ENCODE assay signal across 8 mouse cellular contexts in the genomic region with DNA sequence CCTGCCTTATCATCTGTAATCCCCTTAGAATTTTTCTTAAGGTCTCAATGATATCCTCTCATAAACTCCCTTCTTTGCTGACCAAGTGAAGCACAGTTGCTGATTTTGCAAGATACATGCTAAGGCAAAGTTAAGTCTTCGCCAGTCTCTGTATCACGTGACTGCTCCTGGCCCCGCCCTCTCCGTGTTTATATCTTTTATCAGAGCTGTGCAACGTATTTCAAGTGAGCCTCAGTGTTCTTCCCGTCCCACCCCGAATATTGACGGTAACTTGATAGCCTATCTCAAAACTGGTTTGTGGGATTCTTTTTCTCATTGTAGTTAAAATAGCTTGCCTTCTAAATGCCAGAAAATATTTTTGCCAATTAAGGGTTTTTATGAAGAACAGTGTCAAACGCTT. TPM values are rescaled to one million over a fixed set of nuclear protein-coding genes. Genes with fewer than 3 reads are reported as not detected.
DNase-seq lines count a peak whose midpoint lies in the region; ATAC-seq lines count a peak whose summit lies in the region.

No protein-coding gene starts in this region.

- no peak for DNase-seq in frontal cortex, postnatal 10 days (ENCODE audit: low spot score in 2 of 2)
- DNase-seq in heart, embryonic 10.5 days (ENCODE audit: low spot score), result peak; percentile 48
- peak; percentile 69 for DNase-seq in lung, postnatal 25 days (ENCODE audit: low spot score)
- peak; percentile 29 to 30 for DNase-seq in thymus, postnatal 10 days (ENCODE audit: low spot score in 2 of 2)

- H3K27me3 ChIP-seq in heart, embryonic 10.5 days (ENCODE audit: insufficient read depth, poor library complexity, severe bottlenecking), result no peaks in the 10 kb centered on the region
- H3K27me3 ChIP-seq in kidney, embryonic 15.5 days, result no peaks in the 10 kb centered on the region

- 44% methylated on average over 9 of the region's 9 CpGs for WGBS in heart, embryonic 10.5 days
- 51% methylated on average over 9 of the region's 9 CpGs for WGBS in kidney, embryonic 15.5 days

- H3K27ac ChIP-seq in heart, embryonic 10.5 days, result peak overlapping the region; percentile 69
- peak overlapping the region; percentile 77 for H3K27ac ChIP-seq in kidney, embryonic 15.5 days

- peaks cover 16% of the 10 kb centered on the region; the same call in 1 of the 2 replicates for H3K4me1 ChIP-seq in heart, embryonic 10.5 days
- H3K4me1 ChIP-seq in kidney, embryonic 15.5 days, result peaks cover 28% of the 10 kb centered on the region

- no peaks in the 10 kb centered on the region for H3K36me3 ChIP-seq in heart, embryonic 10.5 days
- no peaks in the 10 kb centered on the region for H3K36me3 ChIP-seq in kidney, embryonic 15.5 days

- no peak overlapping the region for H3K9ac ChIP-seq in kidney, embryonic 15.5 days

- H3K4me2 ChIP-seq in kidney, embryonic 15.5 days, result peak overlapping the region; percentile 52

- no peaks in the 10 kb centered on the region for H3K9me3 ChIP-seq in heart, embryonic 10.5 days
- no peaks in the 10 kb centered on the region for H3K9me3 ChIP-seq in kidney, embryonic 15.5 days (replicated peaks)

- peak; percentile 45; the same call in 1 of the 2 replicates for ATAC-seq in frontal cortex, adult (ENCODE audit: low TSS enrichment)
- peak; percentile 77 for ATAC-seq in common myeloid progenitor, adult 5-6 weeks (replicated peaks; ENCODE audit: low read depth, poor library complexity, severe bottlenecking)
- ATAC-seq in kidney, embryonic 15.5 days (replicated peaks; ENCODE audit: low FRiP score), result 0 out of 2 replicates have a peak, but pooled peaks have one; percentile 52
- ATAC-seq in monocyte, adult 5-6 weeks (replicated peaks; ENCODE audit: insufficient number of reproducible peaks, low FRiP score, low TSS enrichment, poor library complexity, severe bottlenecking), result no peak

- H3K4me3 ChIP-seq in heart, embryonic 10.5 days, result peak overlapping the region; percentile 22; the same call in 1 of the 2 replicates
- peak overlapping the region; percentile 23 for H3K4me3 ChIP-seq in kidney, embryonic 15.5 days (replicated peaks)

RNA-seq across cellular contexts. Expression of a gene that starts 29.5 kb away (rescaled TPM):
- 14.6 and 22.1 TPM in 2 replicates for total RNA-seq in common myeloid progenitor, adult 5-6 weeks (2017)
- 25.2 and 27.9 TPM in 2 replicates for polyA plus RNA-seq in heart, embryonic 10.5 days (2016; fragmentation: Nextera tagmentation; extraction: Ambion mirVana)
- polyA plus RNA-seq in kidney, embryonic 15.5 days (2015; fragmentation: Nextera tagmentation; extraction: Ambion mirVana), result 30.5 and 34.4 TPM in 2 replicates
- total RNA-seq in monocyte, adult 5-6 weeks (2017), result 47.4 to 82.2 TPM (median 64.4 TPM) in 3 replicates

RNA-seq across cellular contexts. Expression of a gene that starts 30.3 kb away (rescaled TPM):
- 11.3 and 16.8 TPM in 2 replicates for total RNA-seq in common myeloid progenitor, adult 5-6 weeks (2017)
- 18.1 and 18.4 TPM in 2 replicates for polyA plus RNA-seq in heart, embryonic 10.5 days (2016; fragmentation: Nextera tagmentation; extraction: Ambion mirVana)
- polyA plus RNA-seq in kidney, embryonic 15.5 days (2015; fragmentation: Nextera tagmentation; extraction: Ambion mirVana), result 20.4 and 21.8 TPM in 2 replicates
- 9.7 to 18.5 TPM (median 15.8 TPM) in 3 replicates for total RNA-seq in monocyte, adult 5-6 weeks (2017)

RNA-seq across cellular contexts. Expression of a gene that starts 59.0 kb away (rescaled TPM):
- total RNA-seq in common myeloid progenitor, adult 5-6 weeks (2017), result 14.2 and 18.7 TPM in 2 replicates
- 8.5 and 8.9 TPM in 2 replicates for polyA plus RNA-seq in heart, embryonic 10.5 days (2016; fragmentation: Nextera tagmentation; extraction: Ambion mirVana)
- polyA plus RNA-seq in kidney, embryonic 15.5 days (2015; fragmentation: Nextera tagmentation; extraction: Ambion mirVana), result 12.9 and 13.7 TPM in 2 replicates
- 14.6 to 27.8 TPM (median 20.0 TPM) in 3 replicates for total RNA-seq in monocyte, adult 5-6 weeks (2017)

Comparison
In these comparisons a context has a peak if more than half of its experiments do, and no peak if none do; other contexts are left out.
1. DNase-seq: peak in heart, embryonic 10.5 days (single experiment), lung, postnatal 25 days (single experiment) and thymus, postnatal 10 days (2 of 2); none in frontal cortex, postnatal 10 days (0 of 2).